Mouse (Mus musculus) cerebellum, adult 8-10 months (tissue): ENCODE data around the gene Idh2.

Experiments used
- DNase-seq: peaks from one replicate; pipeline ENCODE4 v3.0.0; 2022

Gene Idh2

GRCm38 (mm10) chr7:80121083-80121482 lies 5.9 kb upstream of the Idh2 start:
- no peak for DNase-seq

- no peak for DNase-seq
These were observed 4.0 kb upstream of the Idh2 start for GRCm38 (mm10) chr7:80119198-80119597.

- no peak for DNase-seq
These were observed 966 bp upstream of the Idh2 start for GRCm38 (mm10) chr7:80116158-80116557.

GRCm38 (mm10) chr7:80114451-80115223 lies 555 bp downstream of the Idh2 start:
- DNase-seq = peak; percentile 38

GRCm38 (mm10) chr7:80113989-80114388 lies 1.2 kb downstream of the Idh2 start:
- DNase-seq = no peak

GRCm38 (mm10) chr7:80111066-80112045 lies 3.8 kb downstream of the Idh2 start:
- DNase-seq = no peak

GRCm38 (mm10) chr7:80106441-80106840 lies 8.8 kb downstream of the Idh2 start:
- DNase-seq = no peak

GRCm38 (mm10) chr7:80105637-80106390 lies 9.4 kb downstream of the Idh2 start:
- no peak for DNase-seq

GRCm38 (mm10) chr7:80103335-80103734 lies 11.9 kb downstream of the Idh2 start:
- DNase-seq = no peak

GRCm38 (mm10) chr7:80098389-80098976 lies 16.7 kb downstream of the Idh2 start:
- no peak for DNase-seq

- DNase-seq = no peak
These were observed 19.4 kb downstream of the Idh2 start for GRCm38 (mm10) chr7:80095598-80096309.

GRCm38 (mm10) chr7:80094481-80094880 lies 20.7 kb downstream of the Idh2 start:
- DNase-seq = no peak

GRCm38 (mm10) chr7:80092351-80093046 lies 22.7 kb downstream of the Idh2 start:
- peak; percentile 55 for DNase-seq

- DNase-seq = no peak
These were observed 23.4 kb downstream of the Idh2 start for GRCm38 (mm10) chr7:80091866-80092210.

GRCm38 (mm10) chr7:80091004-80091865 lies 24.0 kb downstream of the Idh2 start:
- no peak for DNase-seq

GRCm38 (mm10) chr7:80090191-80091003 lies 24.8 kb downstream of the Idh2 start:
- DNase-seq = no peak

GRCm38 (mm10) chr7:80088191-80088590 lies 27.0 kb downstream of the Idh2 start:
- DNase-seq = no peak

- DNase-seq = no peak
These were observed 29.0 kb downstream of the Idh2 start for GRCm38 (mm10) chr7:80085970-80086715.

GRCm38 (mm10) chr7:80084484-80084931 lies 30.7 kb downstream of the Idh2 start:
- no peak for DNase-seq
